Mouse (Mus musculus): ENCODE results near the gene Ttll11. TPM values are rescaled to one million over a fixed set of nuclear protein-coding genes. Genes with fewer than 3 reads are reported as not detected.

Gene Ttll11
- polyA plus RNA-seq, 1 experiment from 2014 or later: 1.3 TPM

DNA sequence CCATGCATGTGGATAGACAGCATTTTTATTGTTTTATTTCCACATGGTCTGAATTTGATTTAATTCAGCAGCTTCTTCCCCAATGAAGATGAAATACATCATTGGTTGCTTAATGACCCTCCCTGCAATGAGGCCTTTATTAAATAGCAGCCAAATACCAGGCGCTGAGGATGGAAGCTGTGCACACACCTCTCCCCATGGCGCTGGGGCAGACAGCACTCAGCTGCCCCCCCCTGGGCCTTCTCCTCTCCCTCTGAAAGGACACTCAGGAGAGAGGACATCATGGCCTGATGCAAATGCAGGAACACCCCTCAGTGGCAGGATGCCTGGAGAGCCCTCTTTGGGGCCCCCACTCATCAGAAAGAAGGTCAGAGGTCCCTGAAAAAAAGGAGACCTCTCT lies 16.4 kb downstream of the Ttll11 start:
- WGBS (ENCODE audit: insufficient replicate concordance): 74% methylated on average over 2 of the region's 2 CpGs
- Histone ChIP-seq H3K9ac (no peak overlapping the region), H3K4me2 (no peak overlapping the region), H3K27me3 (replicated peaks) (peaks cover 11% of the 10 kb centered on the region; the same call in 1 of the 2 replicates), H3K9me3 (replicated peaks) (no peaks in the 10 kb centered on the region), H3K4me3 (no peak overlapping the region), H3K36me3 (no peaks in the 10 kb centered on the region), H3K27ac (no peak overlapping the region), H3K4me1 (no peaks in the 10 kb centered on the region)
- ATAC-seq: no peak

DNA sequence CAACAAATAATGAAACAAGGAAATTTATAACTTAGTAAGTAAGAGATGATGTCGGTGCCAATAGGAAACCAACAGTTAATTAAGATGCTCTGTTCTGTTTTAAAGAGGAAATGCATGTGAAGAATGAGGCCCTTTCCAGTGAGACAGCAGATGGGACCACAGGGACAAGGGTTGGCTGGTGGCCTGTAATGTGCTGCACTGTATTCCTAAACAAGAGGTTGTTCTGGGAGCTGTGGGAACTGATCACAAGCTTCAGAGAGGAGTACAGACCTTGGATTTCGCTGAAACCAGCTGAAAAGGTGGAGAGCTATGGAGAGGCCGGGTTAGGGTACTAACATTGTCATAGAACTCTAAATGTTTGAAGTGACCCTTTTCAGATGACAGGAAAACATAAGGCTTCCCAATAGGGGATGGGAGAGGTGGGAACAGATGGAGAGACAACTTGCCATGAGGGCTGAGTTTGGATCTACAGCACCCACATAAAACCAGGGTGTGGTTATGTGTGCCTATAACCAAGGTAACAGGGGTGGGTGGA lies 18.1 kb downstream of the Ttll11 start:
- Histone ChIP-seq H3K4me2 (no peak overlapping the region), H3K36me3 (no peaks in the 10 kb centered on the region), H3K4me1 (no peaks in the 10 kb centered on the region), H3K9me3 (replicated peaks) (no peaks in the 10 kb centered on the region), H3K27ac (no peak overlapping the region), H3K4me3 (no peak overlapping the region), H3K9ac (no peak overlapping the region), H3K27me3 (replicated peaks) (peaks cover 5% of the 10 kb centered on the region; the same call in 1 of the 2 replicates)
- 60% methylated on average over 3 of the region's 3 CpGs for WGBS (ENCODE audit: insufficient replicate concordance)
- ATAC-seq: no peak

DNA sequence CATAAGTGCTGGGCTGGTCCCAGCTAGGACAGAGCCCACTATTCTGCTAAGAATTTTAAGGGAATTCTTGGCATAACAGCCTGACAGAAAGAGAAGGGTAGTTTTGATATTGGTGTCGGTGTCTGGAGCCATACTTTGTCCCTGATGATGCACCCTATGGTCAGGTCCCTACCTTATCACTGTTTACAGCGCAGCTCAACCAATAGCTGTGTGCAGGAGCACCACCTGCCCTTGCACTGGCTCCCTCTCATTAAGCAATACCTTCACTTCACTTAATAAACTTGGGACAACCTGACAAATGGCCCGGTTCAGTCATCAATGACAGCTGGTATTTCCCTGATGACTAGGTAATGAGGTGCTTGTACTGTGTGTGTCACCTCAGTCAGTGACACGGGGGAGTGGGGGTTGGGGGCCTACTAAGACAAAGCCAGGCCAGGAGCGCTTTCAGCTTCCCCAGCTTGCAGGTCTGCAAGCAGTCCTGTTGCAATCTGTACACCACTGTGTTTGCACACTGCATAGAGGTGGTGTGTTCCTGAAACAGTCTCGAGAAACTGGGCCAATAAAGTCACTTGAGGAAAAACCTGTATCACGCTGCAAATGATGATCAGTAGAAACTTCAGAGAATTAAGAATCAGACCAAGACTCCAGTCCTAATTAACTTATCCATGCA lies 22.1 kb downstream of the Ttll11 start:
- Histone ChIP-seq H3K9me3 (replicated peaks) (no peaks in the 10 kb centered on the region), H3K4me3 (no peak overlapping the region), H3K27ac (no peak overlapping the region), H3K9ac (no peak overlapping the region), H3K4me2 (no peak overlapping the region), H3K27me3 (replicated peaks) (no peaks in the 10 kb centered on the region; the same call in 1 of the 2 replicates), H3K4me1 (no peaks in the 10 kb centered on the region), H3K36me3 (no peaks in the 10 kb centered on the region)
- no peak for ATAC-seq
- WGBS (ENCODE audit: insufficient replicate concordance): 53% methylated on average over 7 of the region's 7 CpGs

DNA sequence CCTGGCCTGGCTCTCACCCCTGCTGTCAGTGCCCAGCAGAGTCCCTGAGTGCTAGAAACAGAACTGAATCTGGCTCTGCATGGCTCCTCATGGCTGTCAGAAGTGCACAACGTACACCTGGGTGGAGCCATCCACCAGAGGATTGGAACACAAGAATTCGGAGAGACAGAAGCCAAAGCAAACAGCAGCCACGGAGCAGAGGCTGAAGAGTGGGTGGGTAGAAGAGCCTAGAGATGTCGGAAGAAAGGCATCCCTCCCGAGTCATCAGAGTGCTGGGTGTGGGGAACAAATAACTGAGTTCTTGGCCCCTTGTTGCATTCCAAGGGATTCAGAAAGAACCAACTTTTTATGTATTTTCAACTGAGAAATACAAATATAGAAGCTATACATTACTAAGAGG lies 24.5 kb downstream of the Ttll11 start:
- 44% methylated on average over 5 of the region's 5 CpGs for WGBS (ENCODE audit: insufficient replicate concordance)
- H3K4me2 ChIP-seq: no peak overlapping the region
- no peaks in the 10 kb centered on the region for H3K36me3 ChIP-seq
- H3K4me3 ChIP-seq: no peak overlapping the region
- H3K4me1 ChIP-seq: no peaks in the 10 kb centered on the region
- ATAC-seq: no peak
- H3K27me3 ChIP-seq (replicated peaks): no peaks in the 10 kb centered on the region; the same call in 1 of the 2 replicates
- H3K9me3 ChIP-seq (replicated peaks): no peaks in the 10 kb centered on the region
- H3K27ac ChIP-seq: no peak overlapping the region
- H3K9ac ChIP-seq: no peak overlapping the region

DNA sequence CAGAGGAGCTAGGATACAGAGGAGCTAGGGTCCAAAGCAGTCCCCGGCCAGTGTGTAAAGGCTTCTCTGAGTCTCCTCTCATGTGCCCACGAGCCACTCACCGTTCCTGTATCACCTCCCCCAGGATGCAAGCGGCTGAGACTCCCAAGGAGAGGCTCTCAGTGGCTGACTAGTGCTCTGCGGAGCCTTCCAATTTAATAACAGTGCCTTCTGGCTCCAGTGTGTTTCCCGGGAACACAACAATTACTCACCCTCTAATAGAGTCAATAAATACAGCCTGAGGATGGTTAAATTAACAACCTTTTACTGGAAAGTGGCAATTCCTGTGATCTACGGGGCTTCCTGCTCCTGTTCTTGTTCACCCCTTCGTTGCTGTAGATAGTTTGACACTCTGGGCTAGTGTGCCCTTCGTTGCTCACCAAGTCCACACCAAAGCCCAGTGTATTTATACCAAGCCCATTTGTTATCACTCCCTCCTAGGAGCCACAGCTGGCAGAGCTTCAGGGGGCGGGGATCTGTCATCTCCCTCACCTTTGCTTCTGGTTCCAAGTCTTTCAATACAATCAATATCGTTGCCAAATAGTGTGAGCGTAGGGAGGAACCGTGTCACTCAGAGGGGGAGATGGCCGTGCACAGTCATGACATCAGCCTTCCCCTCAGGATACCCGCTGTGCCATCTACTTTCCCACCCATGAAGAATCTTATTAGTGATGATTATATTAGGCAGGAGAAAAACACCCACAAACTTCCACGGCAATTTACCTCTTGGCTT lies 27.3 kb downstream of the Ttll11 start:
- Histone ChIP-seq H3K27me3 (replicated peaks) (no peaks in the 10 kb centered on the region; the same call in 1 of the 2 replicates), H3K36me3 (no peaks in the 10 kb centered on the region), H3K27ac (no peak overlapping the region), H3K4me1 (no peaks in the 10 kb centered on the region), H3K9me3 (replicated peaks) (no peaks in the 10 kb centered on the region), H3K4me3 (no peak overlapping the region), H3K4me2 (no peak overlapping the region), H3K9ac (no peak overlapping the region)
- WGBS (ENCODE audit: insufficient replicate concordance): 56% methylated on average over 16 of the region's 16 CpGs
- no peak for ATAC-seq

DNA sequence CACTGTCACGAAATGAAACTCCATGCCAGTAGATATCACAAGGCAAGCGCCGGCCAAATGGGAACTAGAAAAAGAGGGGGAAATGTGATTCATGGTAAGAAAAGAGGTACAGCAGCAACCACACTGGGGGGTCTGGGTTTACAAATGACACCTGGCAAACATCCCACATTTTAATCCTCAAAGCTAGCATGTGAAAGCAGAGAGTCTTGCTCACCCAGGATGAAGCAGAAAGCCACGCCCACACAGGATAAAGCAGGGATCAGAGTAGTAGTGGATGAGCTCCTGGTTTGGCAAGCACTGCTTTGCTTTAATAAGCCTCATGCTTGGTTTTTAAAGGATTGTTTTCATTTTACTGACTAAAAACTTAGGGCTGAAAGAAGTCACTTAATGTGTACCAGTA lies 34.8 kb downstream of the Ttll11 start:
- Histone ChIP-seq H3K36me3 (no peaks in the 10 kb centered on the region), H3K4me1 (0 out of 2 replicates have a peak, but pooled peaks cover 3% of the 10 kb centered on the region), H3K4me2 (no peak overlapping the region), H3K9ac (no peak overlapping the region), H3K9me3 (replicated peaks) (no peaks in the 10 kb centered on the region), H3K27ac (no peak overlapping the region), H3K4me3 (no peak overlapping the region), H3K27me3 (replicated peaks) (no peaks in the 10 kb centered on the region)
- no peak for ATAC-seq
- 72% methylated on average over 4 of the region's 4 CpGs for WGBS (ENCODE audit: insufficient replicate concordance)

DNA sequence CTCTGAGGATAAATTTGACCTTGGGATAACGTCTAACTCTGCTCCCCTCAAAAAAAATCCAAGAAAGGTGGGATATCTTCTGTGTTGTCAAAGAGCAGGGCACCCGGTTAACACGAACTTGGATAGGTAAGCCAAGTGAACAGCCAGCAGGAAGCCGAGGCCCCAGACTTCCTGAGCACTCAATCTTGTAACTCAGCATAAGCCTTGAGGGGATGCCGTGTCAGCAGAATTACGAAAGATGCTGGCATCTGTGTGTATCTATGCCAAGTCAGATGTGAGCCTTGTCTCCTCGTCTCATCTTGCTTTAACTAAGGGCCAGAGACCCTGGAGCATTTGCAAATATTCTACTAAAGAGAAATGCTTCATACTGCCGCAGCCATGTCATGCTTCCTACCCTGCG lies 36.8 kb downstream of the Ttll11 start:
- no peaks in the 10 kb centered on the region for H3K9me3 ChIP-seq (replicated peaks)
- H3K27ac ChIP-seq: no peak overlapping the region
- H3K36me3 ChIP-seq: no peaks in the 10 kb centered on the region
- H3K9ac ChIP-seq: no peak overlapping the region
- no peaks in the 10 kb centered on the region for H3K27me3 ChIP-seq (replicated peaks)
- WGBS (ENCODE audit: insufficient replicate concordance): 41% methylated on average over 9 of the region's 9 CpGs
- 0 out of 2 replicates have a peak, but pooled peaks cover 3% of the 10 kb centered on the region for H3K4me1 ChIP-seq
- H3K4me3 ChIP-seq: no peak overlapping the region
- ATAC-seq: no peak
- H3K4me2 ChIP-seq: no peak overlapping the region

DNA sequence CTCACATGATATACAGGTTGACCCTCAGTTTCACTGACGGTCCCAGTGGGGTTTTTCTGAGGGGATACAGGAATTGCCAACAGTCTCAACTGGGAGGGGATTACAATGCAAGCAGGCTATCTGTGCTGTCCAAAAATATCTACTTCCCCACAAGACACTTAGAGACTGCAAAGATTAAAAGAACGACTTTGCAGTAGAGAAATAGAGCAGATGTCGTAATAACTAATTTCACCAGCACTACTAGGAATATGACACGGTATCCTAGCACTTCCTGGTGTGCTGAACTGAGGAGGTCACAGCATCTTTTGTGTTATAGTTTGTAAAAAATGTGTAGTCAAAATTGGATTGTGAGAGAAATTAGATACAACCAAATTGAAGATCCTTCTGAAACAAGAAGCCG lies 44.7 kb downstream of the Ttll11 start:
- Histone ChIP-seq H3K4me2 (no peak overlapping the region), H3K36me3 (no peaks in the 10 kb centered on the region), H3K4me3 (no peak overlapping the region), H3K4me1 (no peaks in the 10 kb centered on the region), H3K9ac (no peak overlapping the region), H3K27me3 (replicated peaks) (no peaks in the 10 kb centered on the region), H3K27ac (no peak overlapping the region), H3K9me3 (replicated peaks) (no peaks in the 10 kb centered on the region)
- 43% methylated on average over 5 of the region's 5 CpGs for WGBS (ENCODE audit: insufficient replicate concordance)
- no peak for ATAC-seq

DNA sequence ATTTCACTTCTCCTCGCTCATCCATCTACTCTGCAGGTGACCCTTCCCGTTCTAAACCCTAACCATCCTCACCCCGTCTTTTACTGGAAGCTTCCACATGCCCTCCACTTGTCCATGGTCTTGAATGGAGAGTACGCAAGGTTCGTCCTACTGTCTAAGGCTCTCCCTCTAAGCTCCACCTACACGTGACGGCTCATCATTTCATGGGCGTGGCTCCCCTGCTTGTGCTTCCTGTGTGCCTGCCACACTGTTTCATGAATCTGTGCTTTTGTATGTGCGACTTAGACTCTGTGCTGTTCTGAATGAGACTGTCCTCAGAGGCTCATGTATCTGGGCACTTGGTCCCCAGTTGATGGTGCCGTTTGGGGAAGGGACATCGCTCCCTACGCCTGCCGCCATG lies 46.6 kb downstream of the Ttll11 start:
- H3K9me3 ChIP-seq (replicated peaks): no peaks in the 10 kb centered on the region
- no peaks in the 10 kb centered on the region for H3K36me3 ChIP-seq
- no peak for ATAC-seq
- no peaks in the 10 kb centered on the region for H3K27me3 ChIP-seq (replicated peaks)
- no peak overlapping the region for H3K4me3 ChIP-seq
- WGBS (ENCODE audit: insufficient replicate concordance): 79% methylated on average over 13 of the region's 13 CpGs
- no peak overlapping the region for H3K4me2 ChIP-seq
- H3K4me1 ChIP-seq: no peaks in the 10 kb centered on the region
- no peak overlapping the region for H3K27ac ChIP-seq
- no peak overlapping the region for H3K9ac ChIP-seq

DNA sequence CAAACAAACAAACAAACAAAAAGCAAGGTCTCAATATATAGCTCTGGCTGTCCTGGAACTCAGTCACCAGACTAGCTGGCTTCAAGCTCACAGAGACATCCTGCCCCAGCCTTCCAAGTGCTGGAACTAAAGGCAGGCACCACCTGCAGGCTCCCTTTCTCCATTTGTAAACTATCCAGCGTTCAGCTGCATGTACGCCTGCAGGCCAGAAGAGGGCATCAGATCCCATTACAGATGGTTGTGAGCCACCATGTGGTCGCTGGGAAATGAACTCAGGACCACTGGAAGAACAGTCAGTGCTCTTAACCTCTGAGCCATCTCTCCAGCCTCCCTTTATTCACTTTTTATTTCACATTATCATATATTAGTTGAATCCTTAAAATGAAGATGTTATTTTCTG lies 48.1 kb downstream of the Ttll11 start:
- no peak overlapping the region for H3K4me3 ChIP-seq
- WGBS (ENCODE audit: insufficient replicate concordance): 64% methylated on average over 3 of the region's 3 CpGs
- no peak for ATAC-seq
- H3K9ac ChIP-seq: no peak overlapping the region
- H3K27me3 ChIP-seq (replicated peaks): no peaks in the 10 kb centered on the region; the same call in 1 of the 2 replicates
- no peaks in the 10 kb centered on the region for H3K36me3 ChIP-seq
- H3K27ac ChIP-seq: no peak overlapping the region
- no peaks in the 10 kb centered on the region for H3K9me3 ChIP-seq (replicated peaks)
- no peak overlapping the region for H3K4me2 ChIP-seq
- H3K4me1 ChIP-seq: no peaks in the 10 kb centered on the region

DNA sequence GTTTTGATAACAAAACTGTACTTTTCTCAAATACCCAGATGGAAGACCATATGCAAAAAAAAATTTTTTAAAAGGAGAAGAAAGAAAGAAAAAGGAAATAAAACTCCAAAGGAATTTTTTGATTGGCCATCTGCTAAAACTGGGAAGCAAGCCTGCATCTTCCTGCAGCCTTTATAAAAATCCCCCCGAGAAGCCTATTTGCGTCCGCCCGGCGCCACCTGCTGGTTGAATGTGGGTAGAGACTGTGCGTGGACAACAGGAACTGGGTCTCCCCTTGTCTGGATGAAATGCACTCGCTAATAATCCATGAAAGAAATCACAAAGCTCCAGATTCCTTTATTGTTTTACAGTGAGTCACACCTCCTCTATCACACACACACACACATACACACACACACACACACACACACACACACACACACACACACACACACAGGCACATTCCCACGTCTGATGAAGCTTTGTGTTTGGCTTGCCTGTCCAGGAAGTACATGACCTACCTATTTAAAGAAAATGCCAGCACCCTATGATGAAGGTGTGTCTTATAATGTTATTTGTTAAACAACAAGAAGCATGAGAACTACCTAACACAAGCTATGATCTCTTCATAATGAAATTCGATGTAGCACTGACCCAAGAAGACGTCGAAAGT lies 49.1 kb downstream of the Ttll11 start:
- Histone ChIP-seq H3K9me3 (replicated peaks) (no peaks in the 10 kb centered on the region), H3K36me3 (no peaks in the 10 kb centered on the region), H3K4me1 (no peaks in the 10 kb centered on the region), H3K4me2 (no peak overlapping the region), H3K9ac (no peak overlapping the region), H3K27me3 (replicated peaks) (no peaks in the 10 kb centered on the region; the same call in 1 of the 2 replicates), H3K4me3 (no peak overlapping the region), H3K27ac (no peak overlapping the region)
- 29% methylated on average over 11 of the region's 11 CpGs for WGBS (ENCODE audit: insufficient replicate concordance)
- no peak for ATAC-seq

DNA sequence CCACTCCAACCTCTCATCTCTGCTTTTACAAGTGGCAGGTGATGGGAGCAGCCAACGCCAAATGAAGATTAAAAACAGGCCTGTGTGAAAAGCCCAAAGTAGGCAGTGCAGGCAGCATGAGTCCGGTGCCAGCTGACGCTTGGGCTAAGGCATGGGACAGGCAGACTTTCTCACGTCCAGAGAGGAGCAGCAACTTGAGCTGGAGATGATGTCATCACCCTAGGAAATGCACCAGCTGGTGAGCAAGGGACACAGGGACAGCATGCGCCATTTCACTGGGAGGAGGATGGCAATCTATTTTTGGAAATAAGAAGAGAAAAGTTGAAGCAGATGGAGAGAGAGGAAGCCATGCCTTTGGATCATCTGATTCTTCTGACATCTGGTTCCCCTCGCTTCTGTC lies 51.6 kb downstream of the Ttll11 start:
- no peaks in the 10 kb centered on the region; the same call in 1 of the 2 replicates for H3K27me3 ChIP-seq (replicated peaks)
- no peak overlapping the region for H3K4me3 ChIP-seq
- no peaks in the 10 kb centered on the region for H3K4me1 ChIP-seq
- no peak overlapping the region for H3K4me2 ChIP-seq
- WGBS (ENCODE audit: insufficient replicate concordance): 54% methylated on average over 6 of the region's 6 CpGs
- ATAC-seq: no peak
- no peaks in the 10 kb centered on the region for H3K9me3 ChIP-seq (replicated peaks)
- no peaks in the 10 kb centered on the region for H3K36me3 ChIP-seq
- no peak overlapping the region for H3K9ac ChIP-seq
- no peak overlapping the region for H3K27ac ChIP-seq

Data from liver, embryonic 12.5 days (tissue).